Mouse (Mus musculus) mature B cell (primary cell): ENCODE measurements at regions not wholly inside any gene's neighbourhood (a gene's known extent, or its start where the extent isn't known, plus 50 kb on each side); places are given as distances from the start of the nearest gene placed in this dataset.

Source experiments
- in situ Hi-C: fragments of 300-500 bp; cut with MboI; formaldehyde crosslinking; loops from 2 replicates; pipeline ENCODE4 v1.14.3; 2019

DNA sequence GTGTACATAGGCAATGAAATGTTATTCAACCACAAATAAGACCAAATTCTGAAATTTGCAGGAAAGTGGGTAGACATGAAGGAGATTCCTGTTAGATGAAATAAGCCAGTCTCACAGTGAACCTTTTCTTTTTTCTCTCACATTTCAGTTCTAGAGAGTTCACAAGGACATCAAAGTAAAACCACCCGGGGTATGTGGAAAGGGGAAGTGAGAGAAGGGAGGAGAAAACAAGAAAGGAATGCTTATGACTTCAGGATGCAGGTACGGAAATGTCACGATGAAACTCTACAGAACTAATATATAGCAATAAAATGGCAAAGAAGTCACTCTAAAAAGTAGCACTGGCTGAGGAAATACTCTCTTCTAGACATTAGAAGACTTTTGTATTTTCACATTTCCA is 548.7 kb upstream of the Klf4 start:
- in situ Hi-C loops, result no loop called here

DNA sequence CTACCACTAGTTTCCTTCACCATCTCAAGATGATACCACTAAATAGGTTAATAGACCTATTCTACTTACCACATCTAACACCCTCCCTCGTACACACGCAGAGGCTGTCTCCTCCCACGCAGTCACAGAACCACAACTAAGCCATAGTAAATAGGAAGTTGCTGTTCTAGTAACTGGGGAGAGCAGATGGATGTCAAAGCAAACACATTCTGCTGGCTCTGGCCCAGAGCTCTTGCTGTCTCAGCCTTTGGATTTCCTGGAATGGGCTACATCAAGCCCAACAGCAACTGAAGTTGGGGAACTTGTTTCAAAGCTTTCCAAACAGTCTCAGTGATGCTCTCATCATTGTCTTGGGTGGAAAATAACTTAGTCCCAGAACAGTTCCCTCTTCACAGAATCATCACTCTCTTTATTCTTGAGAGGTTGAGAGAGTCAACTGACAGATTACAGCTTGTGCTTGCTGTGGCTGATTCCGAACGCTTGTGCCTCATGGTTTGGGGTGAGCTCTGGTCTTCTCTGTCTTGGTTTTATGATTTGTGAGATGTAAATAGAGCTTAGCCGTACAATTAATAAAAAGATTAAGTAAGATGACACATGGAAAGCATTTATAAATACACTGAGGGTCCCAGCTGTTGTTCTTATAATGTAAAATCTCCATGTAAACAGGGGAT is 538.5 kb upstream of the Klf4 start:
- in situ Hi-C loops, result no loop called here

DNA sequence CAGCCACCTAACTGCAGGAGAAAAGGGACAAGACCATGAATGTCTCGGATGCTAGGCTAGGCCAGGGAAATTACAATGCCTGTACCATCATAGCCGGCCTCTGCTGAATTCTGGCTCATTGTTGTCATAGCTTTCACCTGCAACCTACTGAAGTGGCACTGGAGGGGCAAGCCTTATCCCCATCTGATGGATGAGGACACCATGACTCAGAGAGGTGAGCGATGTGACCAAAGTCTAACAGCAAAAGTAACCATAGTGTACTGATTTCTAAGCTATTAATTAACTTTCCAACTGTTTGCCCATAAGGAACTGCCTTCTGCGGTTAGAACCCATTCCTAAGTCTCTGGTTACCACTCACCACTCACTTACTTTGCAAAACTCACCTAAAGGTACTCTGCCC is 536.6 kb upstream of the Klf4 start:
- in situ Hi-C loops, result no loop called here

DNA sequence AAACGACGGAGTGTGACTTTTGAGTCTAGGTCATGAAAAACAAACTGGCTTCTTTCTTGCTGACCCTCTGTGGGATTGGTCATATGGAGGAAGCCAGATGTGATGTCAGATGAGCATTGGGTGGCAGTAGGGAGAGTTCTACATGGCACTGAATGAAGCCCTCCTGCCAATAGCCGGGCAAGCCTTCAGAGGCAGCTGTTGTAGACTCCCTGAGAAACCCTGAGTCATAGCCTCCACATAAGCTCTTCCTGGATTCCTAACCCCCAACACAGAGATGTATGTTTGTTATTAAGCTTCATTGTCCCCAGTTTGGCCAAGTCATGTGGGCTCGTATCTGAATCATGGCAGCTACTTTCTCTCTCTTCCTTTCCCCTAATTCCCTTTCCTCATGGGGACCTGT is 532.4 kb upstream of the Klf4 start:
- in situ Hi-C loops, result no loop called here

DNA sequence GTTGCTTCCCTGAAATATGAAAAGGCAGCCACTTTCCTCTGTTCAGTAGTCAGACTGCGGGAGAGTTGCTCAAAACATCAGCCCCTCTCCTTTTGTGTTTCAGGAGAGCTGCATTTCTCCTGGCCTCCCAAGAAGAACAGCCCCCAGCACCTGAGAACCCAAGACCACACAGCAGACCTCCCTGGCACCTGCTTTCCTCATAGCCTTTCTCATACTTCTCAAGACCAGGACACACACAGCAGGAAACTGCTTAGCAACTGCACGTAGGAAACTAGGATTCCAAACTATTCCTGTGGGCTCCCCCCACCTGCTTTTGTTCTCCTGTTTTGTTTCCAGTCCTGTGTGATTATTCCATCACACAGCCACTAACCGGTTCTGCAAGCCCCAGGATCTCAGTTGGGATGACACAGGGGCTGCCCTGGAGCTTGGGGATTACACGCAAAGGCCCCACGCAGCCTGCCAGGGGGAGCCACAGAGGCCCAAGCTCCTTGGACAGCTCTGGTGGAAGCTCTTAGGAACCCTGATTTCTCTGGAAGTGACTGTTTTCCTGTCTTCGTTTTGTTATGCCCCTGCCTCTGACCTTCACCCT is 519.6 kb upstream of the Klf4 start:
- in situ Hi-C loops, result no loop called here

DNA sequence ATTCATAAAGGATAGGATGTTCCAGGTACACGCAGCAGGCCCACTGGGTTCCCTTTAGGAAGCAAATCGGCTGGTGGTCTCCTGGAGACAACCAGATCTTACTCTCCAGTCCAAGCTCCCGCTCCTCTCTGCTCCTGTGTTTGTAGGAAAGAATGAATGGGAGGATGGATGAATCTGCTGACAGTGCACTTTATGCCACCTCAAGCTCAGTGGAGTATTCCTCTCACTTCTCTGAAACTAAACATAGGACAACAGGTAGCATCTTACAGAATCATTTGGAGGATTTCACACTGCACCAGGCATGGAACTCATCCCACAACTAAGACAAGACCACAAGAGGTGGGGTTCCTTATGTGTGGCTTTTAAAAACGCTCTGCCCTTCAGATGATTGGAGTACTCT is 507.1 kb upstream of the Klf4 start:
- in situ Hi-C loops, result no loop called here

DNA sequence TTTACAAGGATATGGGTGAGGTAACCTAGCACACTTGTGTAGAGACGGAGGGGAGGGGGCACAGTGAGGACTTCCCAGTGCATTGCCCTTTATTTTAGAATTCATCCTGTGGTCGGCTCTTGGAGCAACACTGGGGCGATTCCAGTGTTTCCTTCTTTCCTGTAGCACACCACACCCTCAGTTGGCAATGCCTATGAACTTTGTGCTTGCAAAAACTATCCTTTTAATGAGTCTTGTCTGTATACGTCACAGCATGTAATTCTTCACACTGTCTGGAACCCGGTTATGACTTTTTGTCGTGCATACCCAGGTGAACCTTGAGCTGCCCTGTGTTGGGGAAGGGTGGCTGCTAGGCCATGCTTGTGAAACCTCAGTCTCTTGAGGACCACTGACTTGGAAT is 504.1 kb upstream of the Klf4 start:
- in situ Hi-C loops, result no loop called here

DNA sequence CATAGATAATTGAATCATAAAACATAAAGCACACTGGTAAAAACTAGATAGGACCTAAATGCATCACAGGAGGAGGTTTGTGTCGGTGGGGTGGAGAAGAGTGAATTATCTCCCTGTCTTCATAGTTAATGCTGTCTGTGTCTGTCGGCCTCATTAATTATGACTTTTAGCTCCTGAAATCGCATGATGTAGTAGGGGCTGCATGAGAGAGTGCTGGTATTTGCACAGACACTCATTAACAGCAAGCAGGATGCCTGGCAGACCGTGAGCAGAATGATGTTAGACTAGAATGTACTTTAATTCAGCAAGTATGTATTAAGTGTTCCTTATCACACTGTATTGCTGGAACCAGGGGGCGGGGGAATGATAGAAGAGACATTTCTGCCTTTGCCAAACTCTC is 503.3 kb upstream of the Klf4 start:
- in situ Hi-C loops, result no loop called here

DNA sequence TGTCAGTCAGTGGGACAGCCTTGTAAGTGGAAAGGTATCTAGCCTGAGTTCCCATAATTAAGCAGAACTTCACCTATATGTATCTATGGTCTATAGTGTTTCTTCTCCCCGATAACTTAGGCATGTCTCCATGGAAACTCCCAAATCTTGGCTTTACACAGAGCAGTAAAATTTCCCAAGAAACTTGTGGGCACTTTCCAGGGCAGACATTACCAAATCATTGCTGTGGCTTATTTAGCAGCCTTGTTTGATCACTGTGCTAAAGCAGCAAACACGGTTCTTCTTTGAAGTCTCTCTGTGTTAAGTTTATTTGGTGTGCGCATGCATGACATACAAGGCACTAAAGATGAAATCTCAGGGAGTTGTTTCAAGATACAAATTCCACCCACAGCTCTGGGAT is 496.2 kb upstream of the Klf4 start:
- in situ Hi-C loops, result no loop called here

DNA sequence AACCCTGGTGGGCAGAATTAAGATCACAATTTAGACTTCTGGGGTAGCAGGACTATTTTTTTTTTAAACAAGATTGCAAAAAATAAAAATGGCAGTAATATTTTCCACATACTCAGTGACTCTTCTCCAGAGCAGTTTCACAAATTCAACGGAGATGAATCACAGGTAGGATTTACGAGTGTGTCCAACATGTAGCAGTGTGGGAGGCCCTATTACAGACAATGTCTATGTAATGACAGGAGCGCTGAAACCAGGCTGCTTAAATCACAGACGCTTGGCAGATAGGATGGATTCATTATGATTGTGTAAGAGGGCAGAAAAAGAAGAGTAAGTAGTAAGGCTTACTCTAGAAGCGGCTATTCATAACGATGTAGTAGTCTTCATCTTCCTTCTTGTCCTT is 495.0 kb upstream of the Klf4 start:
- in situ Hi-C loops, result no loop called here

DNA sequence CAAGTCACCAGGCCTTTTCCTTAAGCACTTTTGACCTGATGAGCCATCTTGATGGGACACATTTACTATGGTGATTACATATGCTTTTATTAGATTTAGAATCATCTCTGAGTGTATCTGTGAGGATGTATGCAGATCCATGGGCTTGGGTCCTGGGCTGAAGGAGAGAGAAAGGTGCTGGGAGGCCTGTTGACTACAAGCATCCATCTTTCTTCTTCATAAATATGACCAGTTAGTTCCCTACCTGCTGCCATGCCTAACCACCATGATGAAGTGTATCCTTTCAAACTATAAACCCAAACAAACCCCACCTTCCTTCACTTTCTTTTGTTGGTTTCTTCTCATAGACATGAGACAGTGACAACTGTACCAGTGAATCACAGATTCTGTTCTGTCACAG is 492.2 kb upstream of the Klf4 start:
- in situ Hi-C loops, result no loop called here

DNA sequence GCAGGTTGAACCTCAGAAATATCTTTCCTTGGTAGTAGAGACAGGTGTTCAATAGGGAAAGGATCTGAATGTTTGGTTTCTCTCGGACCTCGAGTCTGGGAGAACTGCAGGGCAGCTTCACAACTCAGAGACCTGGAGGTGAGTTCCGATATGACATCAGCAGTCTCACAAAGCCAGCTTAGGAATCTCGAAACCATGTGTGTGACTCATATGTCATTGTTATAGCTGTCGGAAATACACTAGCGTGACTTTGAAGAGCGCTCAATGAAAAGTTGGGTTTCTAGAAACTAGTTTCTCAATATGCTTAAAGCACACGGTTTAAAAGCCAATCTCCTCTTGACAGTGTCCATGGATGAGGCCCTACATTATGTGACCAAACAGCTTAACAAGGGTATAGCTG is 485.9 kb upstream of the Klf4 start:
- in situ Hi-C loops, result no loop called here

DNA sequence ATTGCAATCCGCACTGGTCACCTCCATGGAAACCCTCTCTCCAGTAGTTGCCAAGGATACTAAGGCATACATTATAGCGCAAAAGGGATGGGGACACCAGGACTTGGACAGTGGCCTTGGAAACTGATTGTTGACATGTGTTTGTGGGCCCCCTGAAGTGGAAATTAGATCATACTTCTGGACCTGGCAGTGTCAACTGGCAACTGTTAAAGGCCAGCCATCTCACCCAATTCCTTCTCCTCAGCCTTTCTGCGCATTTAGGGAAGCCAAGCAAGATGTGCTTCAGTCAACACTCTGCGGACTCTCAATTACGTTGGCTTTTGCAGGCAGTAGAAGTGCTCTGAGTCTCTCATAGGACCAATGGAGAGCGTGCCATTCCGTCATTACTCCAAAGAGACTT is 483.2 kb upstream of the Klf4 start:
- in situ Hi-C loops, result no loop called here

DNA sequence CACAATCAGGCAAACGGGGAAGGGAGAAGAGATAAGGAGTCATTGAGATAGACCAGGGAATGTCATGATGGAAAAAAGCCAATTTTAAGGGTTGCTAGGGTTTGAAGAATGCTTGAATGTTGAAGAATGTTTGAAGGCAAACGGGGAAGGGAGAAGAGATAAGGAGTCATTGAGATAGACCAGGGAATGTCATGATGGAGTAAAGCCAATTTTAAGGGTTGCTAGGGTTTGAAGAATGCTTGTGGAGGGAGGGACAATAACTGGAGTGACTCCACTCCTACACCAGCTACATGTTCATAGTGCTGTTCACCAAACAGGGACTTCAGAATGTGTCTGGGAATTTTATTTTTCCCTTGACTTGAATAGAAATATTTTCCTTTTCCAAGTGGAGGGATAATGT is 476.0 kb upstream of the Klf4 start:
- in situ Hi-C loops, result no loop called here

DNA sequence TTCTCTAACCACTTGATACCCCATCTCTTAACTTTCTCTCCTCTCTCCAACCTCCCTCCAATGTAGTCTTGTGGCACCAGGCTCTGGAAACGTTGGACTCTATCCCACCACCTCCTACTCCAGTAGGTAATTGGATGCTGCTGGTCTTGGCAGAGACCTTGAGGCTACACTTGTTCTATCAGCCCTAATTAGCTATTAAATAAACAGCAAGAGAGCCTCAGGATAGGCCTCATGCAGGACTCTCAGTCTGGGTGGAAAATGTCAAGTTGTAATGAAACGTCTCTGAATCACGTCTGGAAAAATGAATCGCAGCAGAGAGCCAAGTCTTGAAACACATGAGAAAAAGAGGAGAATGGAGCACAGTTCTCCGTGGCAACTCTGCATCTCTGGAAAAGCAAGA is 472.0 kb upstream of the Klf4 start:
- in situ Hi-C loops, result no loop called here

DNA sequence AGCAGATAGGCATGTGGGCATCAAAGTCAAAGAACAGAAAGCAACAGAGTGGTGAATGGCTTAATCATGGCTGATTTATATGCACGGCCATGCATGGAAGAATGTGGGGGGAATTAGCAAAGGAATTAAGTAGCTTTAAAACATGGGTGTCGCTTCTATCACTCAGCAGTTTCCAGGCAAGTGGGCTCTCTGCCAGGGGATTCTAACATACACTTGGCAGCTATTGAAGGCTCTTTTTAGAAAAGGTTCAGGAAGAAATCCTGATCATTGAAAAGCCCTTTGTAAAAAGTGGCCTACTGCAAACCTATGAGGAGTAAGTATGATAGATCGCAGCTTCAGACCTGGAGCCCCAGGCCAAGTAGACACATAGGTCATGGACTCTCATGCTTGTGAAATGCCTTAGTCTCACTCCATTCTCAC is 469.1 kb upstream of the Klf4 start:
- in situ Hi-C loops, result no loop called here

DNA sequence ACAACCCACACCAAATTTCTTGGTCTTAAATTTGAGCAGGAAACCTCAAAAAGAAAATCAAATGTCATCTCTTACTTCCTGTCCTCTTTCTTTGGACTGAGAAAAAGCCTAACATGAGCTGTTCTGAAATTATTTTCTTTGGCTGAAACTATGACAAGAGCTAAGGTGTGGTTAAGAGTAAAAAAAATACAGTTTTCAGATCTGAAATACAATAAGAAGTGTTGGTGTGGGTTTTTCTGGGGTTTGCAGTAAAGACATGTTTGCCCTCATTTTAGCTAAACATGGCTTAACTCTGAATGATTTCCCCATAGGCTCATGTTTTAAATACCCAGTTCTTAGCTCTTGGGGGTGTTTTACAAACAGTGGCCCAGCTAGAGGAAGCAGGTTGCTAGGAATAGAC is 451.8 kb upstream of the Klf4 start:
- in situ Hi-C loops, result no loop called here

DNA sequence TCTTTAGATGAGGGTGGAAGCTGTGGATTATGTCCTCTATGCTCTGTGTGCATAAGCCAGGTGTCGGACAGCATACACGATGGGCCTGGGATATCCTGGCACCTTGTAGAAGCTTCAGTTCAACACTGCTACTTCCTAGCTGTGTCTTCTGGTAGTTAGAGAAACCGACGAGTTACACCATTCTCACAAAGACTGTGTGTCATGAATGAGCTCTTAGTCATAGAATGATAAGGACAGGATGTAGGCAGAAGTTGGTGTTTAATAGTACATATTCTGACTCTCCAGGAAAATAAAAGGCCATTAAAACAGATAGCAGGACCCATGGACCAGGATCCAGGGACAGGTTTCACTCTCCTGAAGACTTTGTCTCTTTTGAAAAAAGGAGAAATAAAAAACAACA is 446.3 kb upstream of the Klf4 start:
- in situ Hi-C loops, result no loop called here

DNA sequence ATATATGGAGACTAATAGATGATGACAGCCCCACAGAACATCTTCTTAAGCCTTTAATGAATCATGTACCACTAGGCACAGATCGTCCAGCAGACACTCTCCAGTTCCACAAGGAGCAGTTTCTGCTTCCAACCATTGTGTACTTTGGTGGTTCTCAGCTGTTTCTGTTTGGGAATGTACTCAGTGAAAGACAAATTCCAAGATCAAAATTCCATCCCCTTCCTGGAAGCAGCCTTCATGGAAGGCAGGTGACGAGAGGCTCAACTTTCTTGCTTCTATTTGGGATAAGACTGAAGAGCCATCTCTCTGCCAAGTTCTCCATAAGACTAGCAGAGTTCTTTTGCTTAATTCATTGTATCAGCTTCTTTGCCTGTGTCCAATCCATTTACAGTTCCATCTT is 444.0 kb upstream of the Klf4 start:
- in situ Hi-C loops, result no loop called here

DNA sequence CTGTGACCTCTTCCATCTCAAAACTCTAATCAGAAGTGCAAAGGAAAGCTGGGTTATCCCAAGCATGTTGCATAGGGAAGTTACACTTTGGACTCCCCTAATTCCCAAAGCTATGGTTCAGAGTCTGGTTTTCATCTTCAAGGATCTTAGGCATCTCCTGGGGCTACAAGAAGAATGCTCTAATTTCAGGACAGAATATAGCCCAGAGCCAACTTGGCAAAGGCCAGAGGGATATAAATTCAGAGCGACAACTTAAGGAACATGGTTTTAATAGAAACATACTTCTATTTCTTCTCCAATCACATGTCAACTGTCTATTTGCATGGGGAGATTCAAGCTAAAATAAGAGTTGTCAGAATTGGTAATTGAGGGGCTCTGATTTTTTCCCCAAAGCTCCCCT is 441.4 kb upstream of the Klf4 start:
- in situ Hi-C loops, result no loop called here

DNA sequence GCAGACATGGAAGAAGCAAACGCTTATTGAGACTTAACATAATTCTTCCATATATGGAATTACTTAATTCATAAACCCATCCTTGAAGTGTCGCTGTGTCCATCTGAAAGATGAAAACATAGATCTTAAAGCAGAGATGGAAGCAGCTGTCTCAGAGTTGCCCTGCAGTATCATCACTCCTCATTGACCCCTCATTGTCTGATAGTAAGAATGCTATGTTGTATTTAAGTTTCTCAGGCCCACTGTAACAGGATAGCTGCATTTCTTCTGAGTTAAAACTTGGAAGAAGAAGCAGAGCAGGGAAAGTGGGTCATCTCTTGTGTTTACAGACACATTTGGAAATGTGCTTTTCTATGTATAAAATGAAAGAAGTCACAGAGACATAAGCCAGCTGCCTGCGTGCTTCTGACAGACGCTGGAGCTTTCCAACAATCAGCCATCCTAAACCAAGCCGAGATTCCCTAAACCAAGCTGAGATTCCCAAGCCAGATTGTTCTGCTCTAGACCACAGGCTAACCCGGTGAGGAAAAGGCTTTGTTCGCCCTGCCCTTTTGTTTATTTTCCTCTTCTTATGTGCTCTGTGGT is 440.1 kb upstream of the Klf4 start:
- in situ Hi-C loops, result no loop called here

DNA sequence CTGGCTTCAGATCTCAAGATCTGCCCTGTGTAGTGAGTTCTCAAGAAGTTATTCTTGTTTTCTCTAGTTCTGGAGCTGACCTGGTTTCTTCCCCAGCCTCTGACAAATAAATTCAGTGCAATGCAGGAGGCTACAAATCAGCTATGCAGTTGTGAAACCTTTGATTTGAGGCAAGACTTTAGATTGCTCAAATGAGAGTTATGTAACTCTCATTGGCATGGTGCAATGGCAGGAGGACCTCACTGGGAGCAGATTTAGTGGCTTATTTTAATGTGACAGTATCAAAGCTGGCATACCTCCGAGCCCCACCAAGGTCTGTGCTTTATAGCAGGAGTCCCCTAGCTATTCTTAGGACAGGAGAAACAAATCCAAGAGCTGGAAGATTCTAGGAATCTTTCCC is 427.8 kb upstream of the Klf4 start:
- in situ Hi-C loops, result no loop called here

DNA sequence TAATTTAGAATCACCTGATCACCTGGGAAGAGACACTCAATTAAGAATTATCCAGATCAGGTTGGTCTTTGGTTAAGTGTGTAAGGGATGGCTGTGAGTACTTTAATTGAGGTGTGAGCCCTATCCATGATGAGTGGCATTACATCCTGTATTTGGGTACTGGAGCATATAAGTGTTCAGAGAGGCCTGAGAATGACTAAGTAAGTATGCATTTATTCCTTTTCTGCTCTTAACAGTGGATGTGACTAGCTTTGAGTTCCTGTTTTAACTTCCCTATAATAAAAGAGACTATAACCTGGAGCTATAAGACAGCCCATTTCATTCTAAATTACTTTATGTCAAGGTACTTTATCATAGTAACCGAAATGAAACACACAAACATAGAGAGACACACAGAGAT is 421.4 kb upstream of the Klf4 start:
- in situ Hi-C loops, result no loop called here

DNA sequence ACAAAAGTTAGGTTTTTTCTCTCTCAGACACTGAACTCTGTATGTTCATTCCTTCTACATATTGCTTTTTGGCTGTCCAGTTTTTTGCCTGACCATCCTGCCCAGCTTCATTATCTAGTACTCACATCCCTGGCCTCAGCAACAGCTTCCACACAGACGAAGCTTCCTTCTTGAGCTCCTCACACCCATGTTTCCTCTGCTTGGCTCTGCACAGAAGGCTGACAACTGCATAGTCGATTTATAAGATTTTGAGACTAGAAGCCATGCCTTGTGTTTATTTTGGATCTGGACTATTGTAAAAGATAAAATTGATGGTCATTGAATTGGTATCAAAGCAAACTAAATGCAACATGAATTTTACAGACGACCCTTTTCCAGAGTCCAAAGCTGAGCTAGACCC is 420.0 kb upstream of the Klf4 start:
- in situ Hi-C loops, result no loop called here
